Mouse (Mus musculus): Measurements from ENCODE around the gene Rab4a. TPM values are rescaled to one million over a fixed set of nuclear protein-coding genes. Genes with fewer than 3 reads are reported as not detected.

Gene Rab4a
- polyA plus RNA-seq, 1 experiment from 2014 or later = 83.8 TPM

GRCm38 (mm10) chr8:123786166-123786565 lies 19.6 kb upstream of the Rab4a start:
- Histone ChIP-seq H3K4me2 (ENCODE audit: low read length) (no peak overlapping the region), H3K27ac (ENCODE audit: low read length) (no peak overlapping the region), H3K4me3 (replicated peaks; ENCODE audit: low read length) (no peak overlapping the region), H3K4me1 (replicated peaks; ENCODE audit: control insufficient read depth, insufficient read depth, low read length) (0 out of 2 replicates have a peak, but pooled peaks cover 2% of the 10 kb centered on the region), H3K9me3 (ENCODE audit: control insufficient read depth, low read length) (no peaks in the 10 kb centered on the region), H3K9ac (replicated peaks; ENCODE audit: low read depth, low read length) (no peak overlapping the region), H3K27me3 (replicated peaks; ENCODE audit: control insufficient read depth, insufficient read depth, low read length) (no peaks in the 10 kb centered on the region), H3K36me3 (ENCODE audit: control insufficient read depth, insufficient read depth) (no peaks in the 10 kb centered on the region)
- WGBS = 77% methylated on average over 6 of the region's 6 CpGs
- ATAC-seq = no peak

GRCm38 (mm10) chr8:123786644-123787043 lies 19.1 kb upstream of the Rab4a start:
- ATAC-seq = no peak
- Histone ChIP-seq H3K4me3 (replicated peaks; ENCODE audit: low read length) (no peak overlapping the region), H3K27ac (ENCODE audit: low read length) (no peak overlapping the region), H3K4me1 (replicated peaks; ENCODE audit: control insufficient read depth, insufficient read depth, low read length) (peaks cover 2% of the 10 kb centered on the region; the same call in 1 of the 2 replicates), H3K4me2 (ENCODE audit: low read length) (no peak overlapping the region), H3K36me3 (ENCODE audit: control insufficient read depth, insufficient read depth) (no peaks in the 10 kb centered on the region), H3K27me3 (replicated peaks; ENCODE audit: control insufficient read depth, insufficient read depth, low read length) (no peaks in the 10 kb centered on the region), H3K9me3 (ENCODE audit: control insufficient read depth, low read length) (no peaks in the 10 kb centered on the region), H3K9ac (replicated peaks; ENCODE audit: low read depth, low read length) (no peak overlapping the region)
- WGBS = 81% methylated on average over 6 of the region's 6 CpGs

- ATAC-seq = no peak
- 64% methylated on average over 21 of the region's 21 CpGs for WGBS
- no peak overlapping the region for H3K9ac ChIP-seq (replicated peaks; ENCODE audit: low read depth, low read length)
- no peaks in the 10 kb centered on the region for H3K9me3 ChIP-seq (ENCODE audit: control insufficient read depth, low read length)
- no peaks in the 10 kb centered on the region for H3K27me3 ChIP-seq (replicated peaks; ENCODE audit: control insufficient read depth, insufficient read depth, low read length)
- H3K4me1 ChIP-seq (replicated peaks; ENCODE audit: control insufficient read depth, insufficient read depth, low read length) = peaks cover 2% of the 10 kb centered on the region; the same call in 1 of the 2 replicates
- H3K4me3 ChIP-seq (replicated peaks; ENCODE audit: low read length) = no peak overlapping the region
- H3K36me3 ChIP-seq (ENCODE audit: control insufficient read depth, insufficient read depth) = no peaks in the 10 kb centered on the region
- no peak overlapping the region for H3K4me2 ChIP-seq (ENCODE audit: low read length)
- no peak overlapping the region for H3K27ac ChIP-seq (ENCODE audit: low read length)
Measured at GRCm38 (mm10) chr8:123787254-123787897, 18.4 kb upstream of the Rab4a start.

- no peak overlapping the region for H3K4me3 ChIP-seq (replicated peaks; ENCODE audit: low read length)
- H3K9me3 ChIP-seq (ENCODE audit: control insufficient read depth, low read length) = no peaks in the 10 kb centered on the region
- H3K27me3 ChIP-seq (replicated peaks; ENCODE audit: control insufficient read depth, insufficient read depth, low read length) = no peaks in the 10 kb centered on the region
- no peaks in the 10 kb centered on the region for H3K36me3 ChIP-seq (ENCODE audit: control insufficient read depth, insufficient read depth)
- peaks cover 2% of the 10 kb centered on the region; the same call in 1 of the 2 replicates for H3K4me1 ChIP-seq (replicated peaks; ENCODE audit: control insufficient read depth, insufficient read depth, low read length)
- no peak overlapping the region for H3K27ac ChIP-seq (ENCODE audit: low read length)
- H3K4me2 ChIP-seq (ENCODE audit: low read length) = no peak overlapping the region
- H3K9ac ChIP-seq (replicated peaks; ENCODE audit: low read depth, low read length) = no peak overlapping the region
- WGBS = 57% methylated on average over 14 of the region's 14 CpGs
- no peak for ATAC-seq
Measured at GRCm38 (mm10) chr8:123788416-123789170, 17.2 kb upstream of the Rab4a start.

- 76% methylated on average over 9 of the region's 9 CpGs for WGBS
- Histone ChIP-seq H3K4me1 (replicated peaks; ENCODE audit: control insufficient read depth, insufficient read depth, low read length) (peaks cover 2% of the 10 kb centered on the region; the same call in 1 of the 2 replicates), H3K27ac (ENCODE audit: low read length) (no peak overlapping the region), H3K9ac (replicated peaks; ENCODE audit: low read depth, low read length) (no peak overlapping the region), H3K4me2 (ENCODE audit: low read length) (no peak overlapping the region), H3K4me3 (replicated peaks; ENCODE audit: low read length) (no peak overlapping the region), H3K36me3 (ENCODE audit: control insufficient read depth, insufficient read depth) (no peaks in the 10 kb centered on the region), H3K27me3 (replicated peaks; ENCODE audit: control insufficient read depth, insufficient read depth, low read length) (no peaks in the 10 kb centered on the region), H3K9me3 (ENCODE audit: control insufficient read depth, low read length) (no peaks in the 10 kb centered on the region)
- no peak for ATAC-seq
Measured at GRCm38 (mm10) chr8:123789461-123789860, 16.3 kb upstream of the Rab4a start.

GRCm38 (mm10) chr8:123789970-123790369 lies 15.8 kb upstream of the Rab4a start:
- no peak for ATAC-seq
- H3K4me1 ChIP-seq (replicated peaks; ENCODE audit: control insufficient read depth, insufficient read depth, low read length) = peaks cover 2% of the 10 kb centered on the region; the same call in 1 of the 2 replicates
- no peaks in the 10 kb centered on the region for H3K9me3 ChIP-seq (ENCODE audit: control insufficient read depth, low read length)
- no peaks in the 10 kb centered on the region for H3K36me3 ChIP-seq (ENCODE audit: control insufficient read depth, insufficient read depth)
- WGBS = 2% methylated on average over 4 of the region's 4 CpGs
- no peak overlapping the region for H3K4me3 ChIP-seq (replicated peaks; ENCODE audit: low read length)
- H3K9ac ChIP-seq (replicated peaks; ENCODE audit: low read depth, low read length) = no peak overlapping the region
- no peak overlapping the region for H3K4me2 ChIP-seq (ENCODE audit: low read length)
- H3K27ac ChIP-seq (ENCODE audit: low read length) = no peak overlapping the region
- H3K27me3 ChIP-seq (replicated peaks; ENCODE audit: control insufficient read depth, insufficient read depth, low read length) = no peaks in the 10 kb centered on the region

GRCm38 (mm10) chr8:123791101-123791844 lies 14.5 kb upstream of the Rab4a start:
- Histone ChIP-seq H3K4me1 (replicated peaks; ENCODE audit: control insufficient read depth, insufficient read depth, low read length) (peaks cover 2% of the 10 kb centered on the region; the same call in 1 of the 2 replicates), H3K4me2 (ENCODE audit: low read length) (no peak overlapping the region), H3K36me3 (ENCODE audit: control insufficient read depth, insufficient read depth) (no peaks in the 10 kb centered on the region), H3K27me3 (replicated peaks; ENCODE audit: control insufficient read depth, insufficient read depth, low read length) (no peaks in the 10 kb centered on the region), H3K4me3 (replicated peaks; ENCODE audit: low read length) (no peak overlapping the region), H3K9ac (replicated peaks; ENCODE audit: low read depth, low read length) (0 out of 2 replicates have a peak overlapping the region, but pooled peaks have one; percentile 11), H3K27ac (ENCODE audit: low read length) (no peak overlapping the region), H3K9me3 (ENCODE audit: control insufficient read depth, low read length) (no peaks in the 10 kb centered on the region)
- WGBS = 15% methylated on average over 16 of the region's 16 CpGs
- peak; percentile 33 for ATAC-seq

- no peak overlapping the region for H3K9ac ChIP-seq (replicated peaks; ENCODE audit: low read depth, low read length)
- H3K27ac ChIP-seq (ENCODE audit: low read length) = no peak overlapping the region
- no peak overlapping the region for H3K4me3 ChIP-seq (replicated peaks; ENCODE audit: low read length)
- ATAC-seq = no peak
- peaks cover 2% of the 10 kb centered on the region; the same call in 1 of the 2 replicates for H3K4me1 ChIP-seq (replicated peaks; ENCODE audit: control insufficient read depth, insufficient read depth, low read length)
- 67% methylated on average over 7 of the region's 7 CpGs for WGBS
- no peaks in the 10 kb centered on the region for H3K36me3 ChIP-seq (ENCODE audit: control insufficient read depth, insufficient read depth)
- no peaks in the 10 kb centered on the region for H3K27me3 ChIP-seq (replicated peaks; ENCODE audit: control insufficient read depth, insufficient read depth, low read length)
- no peak overlapping the region for H3K4me2 ChIP-seq (ENCODE audit: low read length)
- no peaks in the 10 kb centered on the region for H3K9me3 ChIP-seq (ENCODE audit: control insufficient read depth, low read length)
Measured at GRCm38 (mm10) chr8:123791845-123792225, 13.9 kb upstream of the Rab4a start.

GRCm38 (mm10) chr8:123793900-123794299 lies 11.9 kb upstream of the Rab4a start:
- Histone ChIP-seq H3K9me3 (ENCODE audit: control insufficient read depth, low read length) (no peaks in the 10 kb centered on the region), H3K4me3 (replicated peaks; ENCODE audit: low read length) (no peak overlapping the region), H3K36me3 (ENCODE audit: control insufficient read depth, insufficient read depth) (no peaks in the 10 kb centered on the region), H3K4me2 (ENCODE audit: low read length) (no peak overlapping the region), H3K9ac (replicated peaks; ENCODE audit: low read depth, low read length) (no peak overlapping the region), H3K27me3 (replicated peaks; ENCODE audit: control insufficient read depth, insufficient read depth, low read length) (no peaks in the 10 kb centered on the region), H3K4me1 (replicated peaks; ENCODE audit: control insufficient read depth, insufficient read depth, low read length) (peaks cover 2% of the 10 kb centered on the region; the same call in 1 of the 2 replicates), H3K27ac (ENCODE audit: low read length) (no peak overlapping the region)
- ATAC-seq = no peak
- 74% methylated on average over 10 of the region's 10 CpGs for WGBS
